10 mouse cellular contexts compared by ENCODE assay signal in the genomic region with DNA sequence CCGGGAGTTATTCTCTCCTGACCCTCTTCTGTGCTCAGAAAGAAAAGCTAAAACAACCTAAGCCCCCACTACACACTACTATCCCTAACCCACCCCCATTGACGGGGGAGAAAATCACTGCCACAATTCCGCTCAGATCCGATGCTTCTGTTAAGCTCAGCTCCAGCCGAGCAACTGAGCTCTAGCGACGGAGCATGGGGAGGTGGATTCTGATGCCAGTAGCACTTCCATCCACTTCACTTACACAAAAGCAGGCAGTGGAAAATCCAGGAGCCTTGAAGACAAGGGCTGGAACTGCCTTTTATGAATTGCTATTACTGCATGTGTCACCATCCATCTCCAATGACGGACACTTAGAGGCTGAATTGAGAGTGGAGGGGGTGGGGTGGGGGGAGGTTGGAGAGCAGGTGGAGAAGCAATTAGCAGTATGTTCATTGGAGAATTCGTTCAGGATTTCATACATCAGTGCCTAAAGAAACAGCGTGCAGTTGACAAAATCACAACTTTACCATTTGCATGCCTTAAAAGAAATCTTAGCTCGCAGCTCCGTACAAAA. TPM values are rescaled to one million over a fixed set of nuclear protein-coding genes. Genes with fewer than 3 reads are reported as not detected.
DNase-seq lines count a peak whose midpoint lies in the region; ATAC-seq lines count a peak whose summit lies in the region.
"Had no signal": no experiment of that assay in that cellular context is flagged by ENCODE, and none has a peak within 500 bp of the region (broad histone marks: within the 10 kb centered on the region; RNA-seq: fewer than 3 reads in every experiment).

No protein-coding gene starts in this region.

- intact Hi-C loops in left cerebral cortex, postnatal 14 days (cut with DNase I): no loop called here

- ATAC-seq in forebrain, embryonic 16.5 days: peak; percentile 79
- no peak for ATAC-seq in CD4-positive, CD25-positive, alpha-beta regulatory T cell, adult 4 months

- peak overlapping the region; percentile 47 for H3K4me2 ChIP-seq in forebrain, embryonic 16.5 days (ENCODE audit: low read length)
- H3K4me2 ChIP-seq: heart, embryonic 15.5 days; lung, embryonic 14.5 days had no signal

- 0 out of 2 replicates have a peak, but pooled peaks cover 2% of the 10 kb centered on the region for H3K4me1 ChIP-seq in forebrain, embryonic 16.5 days (replicated peaks; ENCODE audit: control insufficient read depth, insufficient read depth, low read length)
- H3K4me1 ChIP-seq: heart, embryonic 15.5 days had no signal

- no peaks in the 10 kb centered on the region for H3K36me3 ChIP-seq in forebrain, embryonic 16.5 days (ENCODE audit: control insufficient read depth, insufficient read depth)
- H3K36me3 ChIP-seq: heart, embryonic 15.5 days had no signal

- no peaks in the 10 kb centered on the region for H3K9me3 ChIP-seq in forebrain, embryonic 16.5 days (ENCODE audit: control insufficient read depth, low read length)
- H3K9me3 ChIP-seq: heart, embryonic 15.5 days had no signal

- 27% methylated on average over 12 of the region's 12 CpGs for WGBS in forebrain, embryonic 16.5 days

- H3K27ac ChIP-seq in forebrain, embryonic 16.5 days (ENCODE audit: low read length): no peak overlapping the region
- H3K27ac ChIP-seq: heart, embryonic 15.5 days had no signal

- H3K27me3 ChIP-seq in forebrain, embryonic 16.5 days (replicated peaks; ENCODE audit: control insufficient read depth, insufficient read depth, low read length): no peaks in the 10 kb centered on the region
- H3K27me3 ChIP-seq: heart, embryonic 15.5 days had no signal

- peak; percentile 9 to 36 for DNase-seq in layer of hippocampus, adult 18-20 months (ENCODE audit: low spot score in 2 of 2)
- no peak for DNase-seq in layer of hippocampus, adult 9-11 months
- DNase-seq in left cerebral cortex, postnatal 14 days (ENCODE audit: low spot score in 2 of 2): peak; percentile 2 to 4
- peak; percentile 16 for DNase-seq in right cerebral cortex, postnatal 25 days
- no peak for DNase-seq in adrenal gland, postnatal 4 days (ENCODE audit: low spot score in 2 of 2)
- DNase-seq in kidney, adult 18-20 months: no peak
- DNase-seq: lung, embryonic 14.5 days had no signal

- H3K9ac ChIP-seq in forebrain, embryonic 16.5 days (replicated peaks; ENCODE audit: low read depth, low read length): no peak overlapping the region; the same call in 1 of the 2 replicates
- H3K9ac ChIP-seq: heart, embryonic 15.5 days; lung, embryonic 14.5 days had no signal

- peak overlapping the region; percentile 30 for H3K4me3 ChIP-seq in forebrain, embryonic 16.5 days (replicated peaks; ENCODE audit: low read length)
- H3K4me3 ChIP-seq: heart, embryonic 15.5 days had no signal

RNA-seq across cellular contexts. Expression of gene Enox2, which starts 14.5 kb away (rescaled TPM):
- total RNA-seq in layer of hippocampus, adult 18-20 months (2021): 10 to 100 TPM; 16.1 to 16.5 TPM
- 6.7 and 9.0 TPM in 2 replicates for polyA plus RNA-seq in forebrain, embryonic 16.5 days (2015; fragmentation: Nextera tagmentation; extraction: Ambion mirVana)
- 10 to 100 TPM; 10.5 to 11.8 TPM for total RNA-seq in left cerebral cortex, postnatal 14 days (2021)
- 10 to 100 TPM; 20.2 to 21.5 TPM for total RNA-seq in adrenal gland, postnatal 4 days (2021)
- polyA plus RNA-seq in CD4-positive, CD25-positive, alpha-beta regulatory T cell, adult 4 months (2017; shearing (Covaris generic)): 10 to 100 TPM; 10.3 to 14.2 TPM

Comparison
In these comparisons a context has a peak if more than half of its experiments do, and no peak if none do; other contexts are left out.
1. DNase-seq: peak in layer of hippocampus, adult 18-20 months (2 of 2), left cerebral cortex, postnatal 14 days (2 of 2) and right cerebral cortex, postnatal 25 days (single experiment); none in layer of hippocampus, adult 9-11 months (single experiment), adrenal gland, postnatal 4 days (0 of 2) and kidney, adult 18-20 months (single experiment).